8 mouse cellular contexts compared by ENCODE assay signal in genomic region chr5:72647958-72648595, GRCm38 (mm10). TPM values are rescaled to one million over a fixed set of nuclear protein-coding genes. Genes with fewer than 3 reads are reported as not detected.
A peak's percentile ranks its signal among the peaks of the same experiment; 100 is the strongest.
DNase-seq lines count a peak whose midpoint lies in the region; ATAC-seq and TF ChIP-seq lines count a peak whose summit lies in the region.

No protein-coding gene starts in this region.

- intact Hi-C loops in left cerebral cortex, postnatal 25 days (cut with DNase I), result no loop called here

- in situ Hi-C loops in CH12.LX (cut with MboI; ENCODE audit: low pct_ligation_motif_present, low pct_unique_long_range_greater_than_20kb, low sequenced_read_pairs), result no loop called here

- dilution Hi-C loops in CH12.LX (cut with MboI; ENCODE audit: extremely low pct_ligation_motif_present, extremely low pct_unique_long_range_greater_than_20kb, low sequenced_read_pairs), result no loop called here

- H3K9ac ChIP-seq in CH12.LX (ENCODE audit: insufficient read depth, low read depth), result no peak overlapping the region
- H3K9ac ChIP-seq in forebrain, embryonic 16.5 days (replicated peaks; ENCODE audit: low read depth, low read length), result peak overlapping the region; percentile 26; the same call in 1 of the 2 replicates
- peak overlapping the region; percentile 50 for H3K9ac ChIP-seq in liver, embryonic 13.5 days
- H3K9ac ChIP-seq in neural tube, embryonic 15.5 days (replicated peaks), result peak overlapping the region; percentile 37; the same call in 1 of the 2 replicates

- no peaks in the 10 kb centered on the region for H3K9me3 ChIP-seq in CH12.LX (replicated peaks; ENCODE audit: low read length)
- H3K9me3 ChIP-seq in forebrain, embryonic 16.5 days (ENCODE audit: control insufficient read depth, low read length), result no peaks in the 10 kb centered on the region
- no peaks in the 10 kb centered on the region for H3K9me3 ChIP-seq in liver, embryonic 13.5 days (replicated peaks)
- no peaks in the 10 kb centered on the region for H3K9me3 ChIP-seq in neural tube, embryonic 15.5 days (replicated peaks)

- no peak for TF ChIP-seq CTCF in CH12.LX (conservative IDR thresholded peaks at IDR 0.05 in 1 of 2, IDR thresholded peaks at IDR 0.05 in 1 of 2; ENCODE audit: low read depth in 2 of 2, low read length in 2 of 2)

- H3K4me3 ChIP-seq in CH12.LX (replicated peaks in 1 of 3; ENCODE audit: low read depth in 2 of 3, low read length in 2 of 3, poor library complexity in 1 of 3), result peak overlapping the region in 2 of 3 experiments; percentile 48 to 49
- peak overlapping the region; percentile 54 for H3K4me3 ChIP-seq in forebrain, embryonic 16.5 days (replicated peaks; ENCODE audit: low read length)
- H3K4me3 ChIP-seq in liver, embryonic 13.5 days (replicated peaks), result peak overlapping the region; percentile 59
- H3K4me3 ChIP-seq in neural tube, embryonic 15.5 days (replicated peaks), result peak overlapping the region; percentile 49

- WGBS in forebrain, embryonic 16.5 days, result 6% methylated on average over 18 of the region's 18 CpGs
- 6% methylated on average over 18 of the region's 18 CpGs for whole genome bisulfite sequencing in liver, embryonic 13.5 days (ENCODE audit: insufficient replicate concordance)
- 7% methylated on average over 18 of the region's 18 CpGs for WGBS in neural tube, embryonic 15.5 days

- H3K27ac ChIP-seq in CH12.LX (ENCODE audit: insufficient read depth, low read depth), result no peak overlapping the region
- no peak overlapping the region for H3K27ac ChIP-seq in forebrain, embryonic 16.5 days (ENCODE audit: low read length)
- H3K27ac ChIP-seq in liver, embryonic 13.5 days, result no peak overlapping the region
- H3K27ac ChIP-seq in neural tube, embryonic 15.5 days (replicated peaks), result no peak overlapping the region

- peaks cover 3 to 17% of the 10 kb centered on the region in 2 experiments; a peak in 2 of 4 replicates for H3K4me1 ChIP-seq in CH12.LX (ENCODE audit: control insufficient read depth in 1 of 2, insufficient read depth in 2 of 2)
- peaks cover 13% of the 10 kb centered on the region for H3K4me1 ChIP-seq in forebrain, embryonic 16.5 days (replicated peaks; ENCODE audit: control insufficient read depth, insufficient read depth, low read length)
- peaks cover 16% of the 10 kb centered on the region for H3K4me1 ChIP-seq in liver, embryonic 13.5 days (replicated peaks)
- H3K4me1 ChIP-seq in neural tube, embryonic 15.5 days, result peaks cover 15% of the 10 kb centered on the region

- H3K79me2 ChIP-seq in CH12.LX (replicated peaks; ENCODE audit: control insufficient read depth, extremely low read depth, insufficient read depth, poor library complexity, severe bottlenecking), result no peaks in the 10 kb centered on the region

- no peak for TF ChIP-seq RAD21 in CH12.LX (IDR thresholded peaks at IDR 0.05; ENCODE audit: low read depth, low read length)

- peak; percentile 5 for DNase-seq in adrenal gland, postnatal 14 days
- DNase-seq in adrenal gland, postnatal 25 days, result no peak
- no peak for DNase-seq in CH12.LX (ENCODE audit: extremely low read depth)
- DNase-seq in liver, embryonic 13.5 days, result no peak
- DNase-seq in left cerebral cortex, postnatal 25 days (ENCODE audit: low spot score in 2 of 2), result no peak
- no peak for DNase-seq in right cerebral cortex, adult 18-20 months

- H3K36me3 ChIP-seq in CH12.LX (replicated peaks in 1 of 2; ENCODE audit: control insufficient read depth in 1 of 2, insufficient read depth in 1 of 2, low read length in 1 of 2), result no peaks in the 10 kb centered on the region
- no peaks in the 10 kb centered on the region for H3K36me3 ChIP-seq in forebrain, embryonic 16.5 days (ENCODE audit: control insufficient read depth, insufficient read depth)
- H3K36me3 ChIP-seq in liver, embryonic 13.5 days, result no peaks in the 10 kb centered on the region
- no peaks in the 10 kb centered on the region for H3K36me3 ChIP-seq in neural tube, embryonic 15.5 days

- peak overlapping the region; percentile 64; the same call in 1 of the 2 replicates for H3K4me2 ChIP-seq in CH12.LX (ENCODE audit: insufficient read depth, low read depth, poor library complexity, severe bottlenecking)
- peak overlapping the region; percentile 97 for H3K4me2 ChIP-seq in forebrain, embryonic 16.5 days (ENCODE audit: low read length)
- H3K4me2 ChIP-seq in liver, embryonic 13.5 days, result peak overlapping the region; percentile 80
- H3K4me2 ChIP-seq in neural tube, embryonic 15.5 days, result peak overlapping the region; percentile 93

- H3K27me3 ChIP-seq in CH12.LX (replicated peaks), result peaks cover 18% of the 10 kb centered on the region
- peaks cover 18% of the 10 kb centered on the region for H3K27me3 ChIP-seq in forebrain, embryonic 16.5 days (replicated peaks; ENCODE audit: control insufficient read depth, insufficient read depth, low read length)
- H3K27me3 ChIP-seq in liver, embryonic 13.5 days, result peaks cover 34% of the 10 kb centered on the region
- peaks cover 27% of the 10 kb centered on the region for H3K27me3 ChIP-seq in neural tube, embryonic 15.5 days (replicated peaks)

- TF ChIP-seq POLR2A in CH12.LX (IDR thresholded peaks at IDR 0.05; ENCODE audit: low read depth, low read length), result no peak

- no peak for TF ChIP-seq EP300 in CH12.LX (IDR thresholded peaks at IDR 0.05; ENCODE audit: low read length)

- ATAC-seq in forebrain, embryonic 16.5 days, result peak; percentile 64
- ATAC-seq in liver, embryonic 13.5 days (ENCODE audit: low read depth), result peak; percentile 60
- ATAC-seq in neural tube, embryonic 15.5 days (ENCODE audit: low FRiP score), result peak; percentile 45

TF ChIP-seq in CH12.LX, 34 proteins besides CTCF, POLR2A, EP300 and RAD21:
- TF ChIP-seq POLR2AphosphoS2 (IDR thresholded peaks at IDR 0.05; ENCODE audit: low read depth, low read length) (no peak), NRF1 (IDR thresholded peaks at IDR 0.05; ENCODE audit: low read depth, low read length) (no peak), SMC3 (IDR thresholded peaks at IDR 0.05; ENCODE audit: low read depth, low read length) (no peak), IRF4 (IDR thresholded peaks at IDR 0.05; ENCODE audit: low read depth, low read length) (no peak), PAX5 (IDR thresholded peaks at IDR 0.05; ENCODE audit: low read length) (no peak), USF2 (conservative IDR thresholded peaks at IDR 0.05; ENCODE audit: low read depth, low read length) (no peak), SIN3A (IDR thresholded peaks at IDR 0.05; ENCODE audit: low read length) (no peak), BHLHE40 (IDR thresholded peaks at IDR 0.05; ENCODE audit: low read depth, low read length) (no peak), UBTF (IDR thresholded peaks at IDR 0.05; ENCODE audit: low read depth, low read length) (no peak), JUN (IDR thresholded peaks at IDR 0.05; ENCODE audit: insufficient read depth, low read depth, low read length) (no peak), ZKSCAN1 (IDR thresholded peaks at IDR 0.05; ENCODE audit: borderline replicate concordance, low read depth, low read length) (no peak), JUND (conservative IDR thresholded peaks at IDR 0.05; ENCODE audit: low read depth, low read length) (no peak), MAZ (IDR thresholded peaks at IDR 0.05; ENCODE audit: low read depth, low read length) (no peak), ZMIZ1 (IDR thresholded peaks at IDR 0.05; ENCODE audit: low read depth, low read length) (no peak), MAX (IDR thresholded peaks at IDR 0.05; ENCODE audit: low read length) (no peak)

RNA-seq across cellular contexts. Expression of gene Nipal1, which starts 0.5 kb away (rescaled TPM):
- 2.4 and 2.5 TPM in 2 replicates for total RNA-seq in adrenal gland, postnatal 14 days (2021)
- 0.21 and 4.8 TPM in 2 replicates for total RNA-seq in adrenal gland, postnatal 25 days (2021)
- not detected in 2 replicates for total RNA-seq in CH12.LX (2012; rRNA removed)
- not detected in 2 replicates for total RNA-seq in CH12.LX (2014; rRNA removed)
- polyA plus RNA-seq in CH12.LX (2012; ENCODE audit: insufficient read length, low read depth), result not detected in 2 replicates
- 0.20 TPM in 1 of 2 replicates, not detected in the other for polyA plus RNA-seq in forebrain, embryonic 16.5 days (2015; fragmentation: Nextera tagmentation; extraction: Ambion mirVana)
- 6.4 and 7.1 TPM in 2 replicates for polyA plus RNA-seq in liver, embryonic 13.5 days (2015; fragmentation: Nextera tagmentation; extraction: Ambion mirVana)
- 0.52 and 4.1 TPM in 2 replicates for polyA plus RNA-seq in neural tube, embryonic 15.5 days (2015; fragmentation: Nextera tagmentation; extraction: Ambion mirVana)
- not detected for total RNA-seq in left cerebral cortex, postnatal 25 days (2021)

RNA-seq across cellular contexts. Expression of gene Cnga1, which starts 4.0 kb away (rescaled TPM):
- 0.23 TPM in 1 of 2 replicates, not detected in the other for total RNA-seq in adrenal gland, postnatal 14 days (2021)
- total RNA-seq in adrenal gland, postnatal 25 days (2021), result not detected in 2 replicates
- total RNA-seq in CH12.LX (2012; rRNA removed) (not detected in 2 replicates), CH12.LX (2014; rRNA removed) (not detected in 2 replicates)
- not detected in 2 replicates for polyA plus RNA-seq in CH12.LX (2012; ENCODE audit: insufficient read length, low read depth)
- polyA plus RNA-seq in forebrain, embryonic 16.5 days (2015; fragmentation: Nextera tagmentation; extraction: Ambion mirVana), result not detected in 2 replicates
- not detected in 2 replicates for polyA plus RNA-seq in liver, embryonic 13.5 days (2015; fragmentation: Nextera tagmentation; extraction: Ambion mirVana)
- 0.09 TPM in 1 of 2 replicates, not detected in the other for polyA plus RNA-seq in neural tube, embryonic 15.5 days (2015; fragmentation: Nextera tagmentation; extraction: Ambion mirVana)
- not detected for total RNA-seq in left cerebral cortex, postnatal 25 days (2021)
